Mouse (Mus musculus) c-Kit-positive CD71-negative TER-119-negative erythroid progenitor cells, embryonic 14.5 days (primary cell): ENCODE measurements around the gene Mctp1.
A peak's percentile ranks its signal among the peaks of the same experiment; 100 is the strongest.

Source experiments
- DNase-seq: peaks from one replicate; pipeline ENCODE4 v3.0.0-alpha.2; 2013; ENCODE audit warnings: low read depth

The Mctp1 gene

DNA sequence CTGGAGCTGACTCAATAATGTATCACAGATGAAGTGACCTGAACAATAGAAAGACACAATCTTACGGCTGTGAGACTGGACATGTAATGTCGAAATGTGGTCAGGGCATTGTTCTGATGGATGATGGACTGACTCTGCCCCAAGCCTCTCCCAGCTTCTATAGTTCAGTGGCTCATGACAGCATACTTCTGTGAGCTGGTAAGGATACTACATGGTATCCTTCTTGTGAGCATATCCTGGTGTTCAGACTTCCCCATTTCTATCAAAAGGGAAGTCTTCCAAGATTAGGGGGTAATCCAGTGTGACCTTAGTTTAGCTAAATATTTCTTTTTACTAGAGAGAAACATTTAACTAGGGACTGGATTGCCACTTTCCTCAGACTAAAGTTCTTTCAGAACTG is 227.2 kb downstream of the Mctp1 start:
- DNase-seq, result no peak

GRCm38 (mm10) chr13:76620111-76620510 is 235.8 kb downstream of the Mctp1 start:
- no peak for DNase-seq

GRCm38 (mm10) chr13:76620525-76620924 is 236.2 kb downstream of the Mctp1 start:
- no peak for DNase-seq

DNA sequence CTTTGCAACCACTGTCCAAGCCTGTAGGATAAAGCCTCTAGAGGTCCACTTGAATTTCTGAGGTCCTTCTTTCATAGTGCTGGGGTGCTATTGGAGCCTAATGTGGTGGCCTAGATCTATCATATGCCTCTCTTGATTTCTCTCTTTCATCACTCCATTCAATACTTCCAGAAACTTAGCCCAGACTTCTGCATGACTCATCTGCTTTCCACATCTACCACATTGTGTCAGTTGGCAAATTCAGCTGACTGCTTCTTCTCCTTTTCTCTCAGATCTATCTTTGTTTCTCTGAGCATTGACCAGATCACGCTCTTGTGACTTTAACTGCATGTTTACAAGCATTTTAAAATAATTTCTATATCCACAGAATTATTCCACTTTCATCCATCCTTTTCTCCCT is 249.4 kb downstream of the Mctp1 start:
- DNase-seq, result no peak

DNA sequence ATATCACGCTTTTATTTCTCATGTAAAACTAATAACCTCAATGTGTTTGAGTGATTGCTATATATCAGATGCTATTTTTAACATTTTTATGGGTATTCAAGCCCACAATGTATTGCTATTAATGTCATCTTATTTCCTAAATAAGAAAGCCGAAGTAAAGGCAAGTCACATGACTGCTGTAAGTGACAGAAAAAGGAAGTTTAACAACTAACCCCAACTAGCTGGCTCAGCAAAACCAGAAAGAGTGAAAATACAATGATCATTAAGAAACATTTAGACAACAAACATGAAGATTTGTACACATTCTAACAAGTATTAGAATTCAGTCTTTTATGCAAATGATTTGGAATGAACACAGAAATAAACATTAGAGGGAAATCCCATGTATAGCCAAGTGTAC is 253.9 kb downstream of the Mctp1 start:
- no peak for DNase-seq

DNA sequence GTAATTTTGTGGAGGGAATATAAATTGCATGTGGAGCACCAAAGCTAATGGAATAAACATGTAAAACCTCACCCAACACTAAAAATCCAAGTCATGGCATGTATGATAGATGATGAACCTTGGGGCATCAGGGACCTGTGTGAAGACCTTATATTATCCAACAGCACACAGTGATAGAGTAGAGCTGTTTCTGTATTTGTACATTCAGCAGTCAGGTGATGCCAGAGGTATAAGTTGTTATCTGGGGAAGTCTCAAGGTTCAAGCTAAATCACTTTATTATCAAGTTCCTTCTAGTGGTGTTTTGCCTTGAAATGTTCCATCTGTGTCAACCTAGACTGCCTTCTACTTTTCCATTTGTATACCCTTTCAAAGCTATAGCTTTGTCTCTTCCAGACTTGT is 275.2 kb downstream of the Mctp1 start:
- DNase-seq, result no peak

DNA sequence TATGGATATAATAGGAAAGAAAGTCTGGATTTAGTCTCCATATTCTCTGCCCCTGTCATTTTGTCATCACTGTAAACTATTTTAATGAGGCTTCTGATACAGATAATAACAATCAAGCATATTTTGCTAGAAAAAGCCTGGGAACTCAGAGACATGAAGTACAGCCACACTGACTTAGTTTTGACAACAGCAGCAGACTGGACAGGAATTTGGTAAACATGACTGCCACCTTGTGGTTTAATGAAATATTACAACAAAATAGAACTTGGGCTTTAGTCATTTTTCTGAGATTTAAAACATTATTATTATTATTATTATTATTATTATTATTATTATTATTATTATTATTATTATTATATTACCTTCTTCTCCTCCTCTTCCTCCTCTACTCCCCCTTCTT is 297.0 kb downstream of the Mctp1 start:
- no peak for DNase-seq

DNA sequence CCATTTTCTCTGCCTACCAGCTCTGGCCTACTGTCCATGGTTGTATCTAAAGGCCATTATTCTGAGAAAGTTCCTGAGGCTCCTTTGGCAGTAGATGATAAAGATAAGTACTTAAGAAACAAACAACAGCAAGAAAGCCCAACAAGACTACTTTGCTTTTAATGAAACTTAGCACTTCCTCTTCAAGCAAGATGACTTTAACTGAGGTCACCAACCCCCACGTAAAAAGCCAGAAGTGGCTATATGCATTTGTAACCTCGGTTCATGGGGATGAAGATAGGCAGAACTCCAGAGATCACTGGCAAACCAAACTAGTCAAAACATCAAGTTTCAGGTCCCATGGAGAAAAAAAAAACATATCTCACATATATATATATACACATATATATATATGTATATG is 305.0 kb downstream of the Mctp1 start:
- no peak for DNase-seq

GRCm38 (mm10) chr13:76690143-76690542 is 305.8 kb downstream of the Mctp1 start:
- DNase-seq, result no peak

GRCm38 (mm10) chr13:76690697-76691096 is 306.4 kb downstream of the Mctp1 start:
- no peak for DNase-seq

GRCm38 (mm10) chr13:76734013-76734412 is 349.7 kb downstream of the Mctp1 start:
- no peak for DNase-seq

DNA sequence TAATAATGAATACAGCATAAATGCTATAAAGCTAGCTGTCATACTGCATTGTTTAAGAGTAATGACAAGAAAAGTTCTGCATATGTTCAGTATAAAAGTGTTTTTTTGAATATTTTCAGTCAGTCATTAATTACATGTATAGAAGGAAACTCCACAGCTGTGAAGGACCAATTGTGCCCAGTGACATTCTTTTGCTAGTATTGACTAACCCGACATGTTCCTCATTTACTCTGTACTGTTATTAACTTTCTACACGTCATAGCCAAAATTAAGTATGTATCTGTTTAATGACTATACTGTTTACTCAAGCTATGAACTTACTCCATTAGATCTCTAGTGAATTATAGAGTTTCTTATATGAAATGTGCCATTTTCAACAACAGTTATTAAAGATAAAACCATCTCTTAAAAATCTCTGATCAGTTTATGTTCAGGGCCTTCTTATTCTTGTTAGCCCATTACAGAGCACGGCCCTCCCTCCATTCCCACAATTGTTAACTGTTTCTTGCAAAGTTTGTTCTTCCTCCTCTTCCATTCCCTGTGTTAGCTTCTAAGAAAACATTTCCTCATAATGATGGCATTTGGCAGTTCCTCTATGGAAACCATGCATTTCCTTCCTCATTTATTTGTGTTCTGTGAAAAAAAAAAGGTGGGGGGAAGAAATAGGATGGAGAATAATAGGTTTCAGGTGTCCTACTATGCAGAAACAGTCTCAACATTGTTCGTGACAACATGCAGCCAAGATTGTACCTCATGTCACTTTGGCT is 366.5 kb downstream of the Mctp1 start:
- no peak for DNase-seq

DNA sequence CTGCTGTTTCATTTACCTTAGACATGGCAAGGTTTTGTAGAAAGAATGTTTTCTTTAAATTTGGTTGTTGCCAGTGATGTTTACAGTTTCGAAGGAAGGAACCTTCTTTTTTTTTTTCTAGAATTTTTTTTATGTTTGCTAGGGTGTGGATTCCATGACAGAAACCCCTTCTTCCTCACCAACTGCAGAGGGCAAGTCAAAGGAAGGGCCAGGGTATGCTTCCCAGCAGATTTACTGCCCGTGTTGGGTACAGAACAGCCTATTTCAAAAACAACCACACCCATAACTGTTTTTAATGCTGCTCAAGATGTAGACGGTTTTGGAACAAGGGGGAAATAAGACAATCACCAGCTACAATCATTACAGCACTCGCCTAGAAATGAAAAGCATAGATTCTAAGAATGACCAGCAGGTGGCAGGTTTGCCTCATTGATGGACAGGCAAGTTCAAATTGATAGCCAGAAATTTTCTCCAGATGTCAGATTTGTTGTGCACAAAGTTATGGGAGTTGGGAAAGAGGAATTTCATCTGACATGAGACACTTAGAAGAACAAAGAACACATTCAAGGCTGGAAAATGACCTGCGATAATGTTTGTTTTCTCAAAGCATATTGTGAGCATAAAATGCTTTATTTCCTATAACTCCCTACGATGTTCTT is 375.6 kb downstream of the Mctp1 start:
- peak; percentile 31 for DNase-seq

DNA sequence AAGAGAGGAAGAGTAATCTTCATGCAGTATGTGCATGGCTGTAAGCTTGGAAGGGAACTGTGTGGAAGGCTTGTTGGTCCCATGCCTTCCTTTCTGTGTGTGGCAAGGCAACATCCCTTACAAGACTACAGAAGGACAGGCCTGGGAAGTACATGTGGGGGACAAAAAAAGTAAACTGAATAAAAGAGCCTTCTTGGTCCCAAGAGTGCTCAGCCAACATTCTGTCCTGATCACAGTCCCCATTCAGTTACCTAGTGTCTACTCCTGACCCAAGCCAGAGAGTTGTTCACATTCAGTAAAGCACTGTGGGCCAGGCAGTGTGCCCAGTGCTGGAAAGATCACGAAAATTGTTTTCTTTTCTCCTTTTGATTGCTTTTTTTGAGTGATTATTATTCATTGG is 415.3 kb downstream of the Mctp1 start:
- DNase-seq, result no peak

DNA sequence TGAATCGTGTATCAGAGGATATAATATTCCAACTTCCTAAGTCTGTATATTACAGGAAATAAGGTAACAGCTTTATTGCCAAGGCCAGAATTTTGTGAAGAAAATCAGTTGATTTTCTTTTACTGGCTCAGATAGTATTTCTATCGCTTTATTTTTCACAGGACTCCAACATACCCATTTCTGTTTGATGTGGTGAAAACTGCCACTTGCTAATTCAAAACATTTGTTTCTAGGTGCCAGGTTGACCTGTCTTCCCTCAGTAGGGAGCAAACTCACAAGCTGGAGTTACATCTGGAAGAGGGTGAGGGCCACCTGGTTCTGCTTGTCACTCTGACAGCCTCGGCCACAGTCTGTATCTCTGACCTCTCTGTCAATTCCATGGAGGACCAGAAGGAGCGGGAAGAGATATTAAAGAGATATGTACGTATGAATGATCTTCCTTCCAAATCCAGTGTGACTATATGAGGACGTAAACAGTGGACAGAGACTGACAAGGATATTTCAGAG is 416.8 kb downstream of the Mctp1 start:
- DNase-seq, result no peak

GRCm38 (mm10) chr13:76802051-76802728 is 417.9 kb downstream of the Mctp1 start:
- no peak for DNase-seq

DNA sequence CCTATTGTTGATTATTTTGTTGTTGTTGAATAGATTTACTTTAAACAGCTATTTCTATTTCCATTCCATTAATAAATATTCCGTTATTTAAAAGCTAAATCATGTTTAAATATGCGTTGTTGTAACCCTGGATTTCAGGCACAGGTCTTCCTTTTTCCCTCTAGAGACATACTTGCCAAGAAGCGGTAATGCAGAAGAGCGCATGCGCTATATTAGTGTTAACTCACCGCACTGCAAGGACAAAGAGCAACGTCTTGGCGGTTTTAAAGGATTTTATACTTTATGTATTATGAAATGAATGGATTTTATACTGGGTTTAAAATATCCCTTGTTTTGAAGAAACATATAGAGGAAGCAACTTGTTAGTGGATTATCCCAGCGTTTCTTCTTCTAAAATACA is 418.6 kb downstream of the Mctp1 start:
- DNase-seq, result no peak

DNA sequence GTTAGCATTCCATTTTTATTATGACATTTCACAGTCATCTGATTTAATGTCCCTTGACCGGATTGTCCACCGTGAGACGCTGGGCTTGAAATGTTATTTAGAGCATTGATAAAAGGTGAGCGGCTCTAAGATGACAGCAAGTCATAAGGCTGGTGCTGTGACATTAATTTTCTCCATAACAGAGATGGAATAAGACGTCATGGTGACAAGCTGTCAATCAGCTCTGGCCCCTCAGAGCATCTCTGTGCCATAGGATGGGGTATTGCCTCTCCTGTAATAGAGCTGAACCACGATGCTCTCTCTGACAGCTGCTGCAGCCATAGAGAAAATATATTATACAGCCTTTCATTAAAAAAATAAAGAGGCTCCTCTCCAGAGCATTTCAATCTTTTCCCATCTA is 419.5 kb downstream of the Mctp1 start:
- DNase-seq, result no peak

GRCm38 (mm10) chr13:76808871-76809390 is 424.6 kb downstream of the Mctp1 start:
- no peak for DNase-seq

DNA sequence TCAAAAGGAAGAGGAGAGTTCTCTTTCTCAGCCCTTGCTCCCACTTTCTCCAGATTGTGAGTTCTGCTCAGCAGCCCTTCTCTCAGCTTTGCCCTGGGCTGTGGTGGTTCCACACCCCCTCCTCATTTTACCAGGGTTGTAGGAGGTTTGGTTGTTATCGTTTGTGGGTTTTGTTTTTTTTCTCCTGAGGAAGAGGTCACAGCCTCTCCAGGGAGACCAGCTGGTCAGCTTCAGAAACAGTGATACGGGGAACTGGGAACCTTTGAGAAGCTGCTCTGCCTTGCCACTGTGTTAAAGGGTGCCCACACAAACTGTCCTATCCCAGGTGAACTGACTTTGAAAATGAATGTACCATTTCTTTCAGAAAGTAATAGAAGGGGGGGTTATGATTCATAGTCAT is 425.5 kb downstream of the Mctp1 start:
- no peak for DNase-seq

- no peak for DNase-seq
These were observed 426.2 kb downstream of the Mctp1 start for GRCm38 (mm10) chr13:76810496-76810939.

GRCm38 (mm10) chr13:76823083-76823482 is 438.7 kb downstream of the Mctp1 start:
- DNase-seq, result no peak
